Mouse (Mus musculus) limb, embryonic 11.5 days (tissue): ENCODE measurements at regions not wholly inside any gene's neighbourhood (a gene's known extent, or its start where the extent isn't known, plus 50 kb on each side); places are given as distances from the start of the nearest gene placed in this dataset.

ENCODE experiments used
- ATAC-seq: fragments of 200-750 bp; cut with Nextera tagmentation; 2 replicates; pipeline ENCODE4 v1.8.0; 2017; ENCODE audit warnings: low read depth; ENCODE audit not compliant: insufficient number of reproducible peaks, low FRiP score, low TSS enrichment
- DNase-seq: peaks from one replicate; pipeline ENCODE4 v3.0.0-alpha.2; 2015; ENCODE audit warnings: low spot score
- H3K27ac ChIP-seq: fragments of 300-500 bp; sonication (generic); replicated peaks from 2 replicates; pipeline ENCODE4 v1.5.1; 2014; ENCODE audit warnings: low read depth, mild to moderate bottlenecking, low read length
- H3K27me3 ChIP-seq: fragments of 300-500 bp; sonication (generic); 2 replicates; pipeline ENCODE4 v1.6.1; 2014; ENCODE audit warnings: mild to moderate bottlenecking, low read length, mixed read lengths; ENCODE audit not compliant: control insufficient read depth, insufficient read depth
- H3K36me3 ChIP-seq: fragments of 300-500 bp; sonication (generic); 2 replicates; pipeline ENCODE4 v1.6.1; 2014; ENCODE audit warnings: mild to moderate bottlenecking, low read length, moderate library complexity, mixed read lengths; ENCODE audit not compliant: control insufficient read depth, insufficient read depth
- H3K4me1 ChIP-seq: fragments of 300-500 bp; sonication (generic); 2 replicates; pipeline ENCODE4 v1.6.1; 2014; ENCODE audit warnings: low read length, mixed read lengths; ENCODE audit not compliant: control insufficient read depth, insufficient read depth
- H3K4me2 ChIP-seq: fragments of 300-500 bp; sonication (generic); 2 replicates; pipeline ENCODE4 v1.6.1; 2014; ENCODE audit warnings: low read depth, mild to moderate bottlenecking, moderate library complexity; ENCODE audit not compliant: severe bottlenecking
- H3K4me3 ChIP-seq: fragments of 300-500 bp; sonication (generic); 2 replicates; pipeline ENCODE4 v1.5.1; 2014; ENCODE audit warnings: low read depth, low read length
- H3K9ac ChIP-seq: fragments of 300-500 bp; sonication (generic); 2 replicates; pipeline ENCODE4 v1.6.1; 2014; ENCODE audit warnings: mild to moderate bottlenecking, low read length
- H3K9me3 ChIP-seq: fragments of 300-500 bp; sonication (generic); 2 replicates; pipeline ENCODE4 v1.6.1; 2016; ENCODE audit warnings: low read length; ENCODE audit not compliant: control insufficient read depth
- WGBS: fragments of 180-500 bp; shearing (Covaris S2); extraction: QIAGEN DNeasy Blood & Tissue Kit; methylation state at CpG from one replicate; pipeline ENCODE4 v1.1.7; 2014; 5-methylcytosine and 5-hydroxymethylcytosine counted together

GRCm38 (mm10) chr5:28596537-28597314, 129.7 kb upstream of the Shh start:
- H3K36me3 ChIP-seq, result no peaks in the 10 kb centered on the region
- H3K9me3 ChIP-seq, result no peaks in the 10 kb centered on the region
- H3K4me1 ChIP-seq, result no peaks in the 10 kb centered on the region
- no peak overlapping the region for H3K4me3 ChIP-seq
- DNase-seq, result no peak
- H3K9ac ChIP-seq, result no peak overlapping the region
- no peaks in the 10 kb centered on the region for H3K27me3 ChIP-seq
- no peak overlapping the region for H3K27ac ChIP-seq
- H3K4me2 ChIP-seq, result no peak overlapping the region
- 54% methylated on average over 1 of the region's 1 CpGs for WGBS
- ATAC-seq, result no peak

- Histone ChIP-seq H3K36me3 (no peaks in the 10 kb centered on the region), H3K9ac (no peak overlapping the region), H3K27me3 (no peaks in the 10 kb centered on the region), H3K9me3 (no peaks in the 10 kb centered on the region), H3K4me2 (no peak overlapping the region), H3K27ac (no peak overlapping the region), H3K4me3 (no peak overlapping the region), H3K4me1 (no peaks in the 10 kb centered on the region)
- DNase-seq, result no peak
- 92% methylated on average over 5 of the region's 5 CpGs for WGBS
- no peak for ATAC-seq
Observed at GRCm38 (mm10) chr5:28571347-28571998, 104.4 kb upstream of the Shh start.

- DNase-seq (no peak), ATAC-seq (no peak)
- no peaks in the 10 kb centered on the region for H3K9me3 ChIP-seq
- H3K27me3 ChIP-seq, result no peaks in the 10 kb centered on the region
- H3K4me2 ChIP-seq, result no peak overlapping the region
- H3K9ac ChIP-seq, result no peak overlapping the region
- no peak overlapping the region for H3K4me3 ChIP-seq
- no peaks in the 10 kb centered on the region for H3K36me3 ChIP-seq
- no peaks in the 10 kb centered on the region for H3K4me1 ChIP-seq
- no peak overlapping the region for H3K27ac ChIP-seq
Observed at GRCm38 (mm10) chr5:28568417-28568816, 101.4 kb upstream of the Shh start.

GRCm38 (mm10) chr5:28567341-28567905, 100.4 kb upstream of the Shh start:
- Histone ChIP-seq H3K4me1 (no peaks in the 10 kb centered on the region), H3K9me3 (no peaks in the 10 kb centered on the region), H3K27ac (no peak overlapping the region), H3K4me2 (no peak overlapping the region), H3K36me3 (no peaks in the 10 kb centered on the region), H3K4me3 (no peak overlapping the region), H3K27me3 (no peaks in the 10 kb centered on the region), H3K9ac (no peak overlapping the region)
- WGBS, result 91% methylated on average over 5 of the region's 5 CpGs
- DNase-seq (no peak), ATAC-seq (no peak)

- no peak overlapping the region for H3K9ac ChIP-seq
- H3K4me3 ChIP-seq, result no peak overlapping the region
- H3K27ac ChIP-seq, result no peak overlapping the region
- no peaks in the 10 kb centered on the region for H3K4me1 ChIP-seq
- DNase-seq (no peak), ATAC-seq (no peak)
- no peaks in the 10 kb centered on the region for H3K36me3 ChIP-seq
- 42% methylated on average over 3 of the region's 3 CpGs for WGBS
- H3K9me3 ChIP-seq, result no peaks in the 10 kb centered on the region
- H3K4me2 ChIP-seq, result no peak overlapping the region
- no peaks in the 10 kb centered on the region for H3K27me3 ChIP-seq
Observed at GRCm38 (mm10) chr5:28563401-28563800, 96.3 kb upstream of the Shh start.

- H3K36me3 ChIP-seq, result no peaks in the 10 kb centered on the region
- no peaks in the 10 kb centered on the region for H3K27me3 ChIP-seq
- no peaks in the 10 kb centered on the region for H3K9me3 ChIP-seq
- H3K9ac ChIP-seq, result no peak overlapping the region
- WGBS, result 90% methylated on average over 1 of the region's 1 CpGs
- DNase-seq (no peak), ATAC-seq (no peak)
- H3K4me3 ChIP-seq, result no peak overlapping the region
- H3K27ac ChIP-seq, result no peak overlapping the region
- no peak overlapping the region for H3K4me2 ChIP-seq
- H3K4me1 ChIP-seq, result no peaks in the 10 kb centered on the region
Observed at GRCm38 (mm10) chr5:28562917-28563316, 95.9 kb upstream of the Shh start.

- 84% methylated on average over 2 of the region's 2 CpGs for WGBS
- DNase-seq (no peak), ATAC-seq (no peak)
- Histone ChIP-seq H3K27ac (no peak overlapping the region), H3K27me3 (no peaks in the 10 kb centered on the region), H3K36me3 (no peaks in the 10 kb centered on the region), H3K4me3 (no peak overlapping the region), H3K9me3 (no peaks in the 10 kb centered on the region), H3K4me2 (no peak overlapping the region), H3K9ac (no peak overlapping the region), H3K4me1 (no peaks in the 10 kb centered on the region)
Observed at GRCm38 (mm10) chr5:28553543-28553942, 86.5 kb upstream of the Shh start.

GRCm38 (mm10) chr5:28530202-28530855, 63.3 kb upstream of the Shh start:
- H3K4me3 ChIP-seq, result no peak overlapping the region
- no peak overlapping the region for H3K9ac ChIP-seq
- 74% methylated on average over 6 of the region's 6 CpGs for WGBS
- H3K27ac ChIP-seq, result no peak overlapping the region
- H3K9me3 ChIP-seq, result no peaks in the 10 kb centered on the region
- H3K27me3 ChIP-seq, result no peaks in the 10 kb centered on the region
- H3K4me1 ChIP-seq, result no peaks in the 10 kb centered on the region
- H3K4me2 ChIP-seq, result no peak overlapping the region
- DNase-seq, result no peak
- no peak for ATAC-seq
- H3K36me3 ChIP-seq, result no peaks in the 10 kb centered on the region
